Mouse (Mus musculus) bone marrow macrophage, adult 2 months (primary cell): ENCODE results near the gene Chil4.
"Not testable (repeated sequence)": the region's sequence is repeated elsewhere in the genome, so short reads cannot be mapped to it uniquely, and the experiment has no call there.

ENCODE experiments used
- CTCF ChIP-seq: IDR thresholded peaks from 2 replicates; pipeline ENCODE4 v1.5.1; 2012; ENCODE audit warnings: low read depth, mild to moderate bottlenecking, low read length, moderate library complexity
- POLR2A ChIP-seq: IDR thresholded peaks from 2 replicates; pipeline ENCODE4 v1.6.1; 2012; ENCODE audit warnings: mild to moderate bottlenecking, low read depth, low read length, borderline replicate concordance

DNA sequence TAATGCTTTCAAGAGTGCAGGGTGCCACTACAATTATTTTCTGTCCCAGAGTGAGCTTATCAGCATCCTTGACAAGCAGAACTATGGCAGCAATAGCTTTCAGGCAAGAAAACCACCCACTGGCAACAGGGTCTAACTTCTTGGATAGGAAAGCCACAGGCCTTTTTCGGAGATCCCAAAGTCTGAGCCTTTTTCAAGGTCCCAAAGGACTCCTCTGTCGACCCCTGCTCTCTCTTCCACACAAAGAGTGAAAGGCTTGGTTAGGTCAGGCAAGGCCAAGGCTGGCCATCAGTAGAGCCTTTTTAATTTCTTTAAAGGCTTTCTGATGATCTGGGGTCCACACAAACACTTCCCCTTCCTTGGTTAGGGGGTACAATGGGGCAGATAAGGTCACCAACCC is 22.1 kb downstream of the Chil4 start:
- not testable (repeated sequence) for TF ChIP-seq CTCF, POLR2A
